Comparison of ENCODE assay signal across 8 mouse cellular contexts in the genomic region with DNA sequence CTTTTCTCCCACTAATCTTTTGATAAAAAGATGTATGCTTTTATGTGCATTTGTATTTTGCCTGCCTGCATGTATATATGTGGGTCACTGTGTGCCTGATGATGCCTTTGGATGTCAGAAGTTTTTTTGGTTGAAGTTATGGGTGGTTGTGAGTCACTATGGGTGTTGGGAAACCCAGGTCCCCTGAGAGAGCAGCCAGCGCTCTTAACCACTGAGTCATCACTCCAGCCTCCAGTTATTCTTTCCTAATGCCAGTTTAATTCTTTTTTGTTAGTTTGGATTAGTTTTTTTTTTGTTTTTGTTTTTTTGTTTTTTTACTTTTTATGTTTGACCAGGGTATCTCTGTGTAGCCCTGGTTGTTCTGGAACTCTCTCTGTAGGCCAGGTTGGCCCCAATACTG. TPM values are rescaled to one million over a fixed set of nuclear protein-coding genes. Genes with fewer than 3 reads are reported as not detected.
DNase-seq lines count a peak whose midpoint lies in the region; ATAC-seq and TF ChIP-seq lines count a peak whose summit lies in the region.

No protein-coding gene starts in this region.

- H3K4me3 ChIP-seq in intestine, embryonic 14.5 days (ENCODE audit: low read depth, low read length): no peak overlapping the region
- no peak overlapping the region for H3K4me3 ChIP-seq in intestine, postnatal 0 days (ENCODE audit: low read depth, low read length)
- no peak overlapping the region for H3K4me3 ChIP-seq in liver, postnatal 0 days (ENCODE audit: low read depth, low read length)
- no peak overlapping the region for H3K4me3 ChIP-seq in cerebellum, adult 2 months (replicated peaks; ENCODE audit: insufficient read depth, low read depth, low read length)

- no peak for TF ChIP-seq POLR2A in cerebellum, adult 2 months (IDR thresholded peaks at IDR 0.05; ENCODE audit: borderline replicate concordance, insufficient read depth, low read length)

- no peak overlapping the region for H3K9ac ChIP-seq in intestine, embryonic 14.5 days (ENCODE audit: low read length)
- no peak overlapping the region for H3K9ac ChIP-seq in intestine, postnatal 0 days (ENCODE audit: low read depth, low read length)
- H3K9ac ChIP-seq in liver, postnatal 0 days (replicated peaks): no peak overlapping the region

- WGBS in intestine, embryonic 14.5 days: 78% methylated on average over 1 of the region's 1 CpGs
- 58% methylated on average over 1 of the region's 1 CpGs for WGBS in intestine, postnatal 0 days
- 48% methylated on average over 1 of the region's 1 CpGs for WGBS in liver, postnatal 0 days (ENCODE audit: insufficient replicate concordance)
- WGBS in cerebellum, adult 2 months: 78% methylated on average over 1 of the region's 1 CpGs

- no peak overlapping the region for H3K4me2 ChIP-seq in intestine, embryonic 14.5 days (ENCODE audit: low read length)
- no peak overlapping the region for H3K4me2 ChIP-seq in intestine, postnatal 0 days (replicated peaks; ENCODE audit: low read depth)
- no peak overlapping the region for H3K4me2 ChIP-seq in liver, postnatal 0 days (ENCODE audit: low read depth, low read length)

- no peak for DNase-seq in intestine, embryonic 14.5 days (ENCODE audit: low spot score)
- DNase-seq in NIH3T3 (ENCODE audit: low read depth): peak; percentile 92
- DNase-seq in liver, postnatal 0 days: no peak
- DNase-seq in ovary, adult 18-20 months (ENCODE audit: low spot score): no peak
- DNase-seq in cerebellum, adult 2 months: no peak
- no peak for DNase-seq in thymus, postnatal 10 days (ENCODE audit: low spot score in 2 of 2)

- peaks cover 11% of the 10 kb centered on the region for H3K4me1 ChIP-seq in intestine, embryonic 14.5 days (replicated peaks; ENCODE audit: control insufficient read depth, insufficient read depth, low read length)
- H3K4me1 ChIP-seq in intestine, postnatal 0 days (replicated peaks; ENCODE audit: control insufficient read depth, insufficient read depth, low read length): no peaks in the 10 kb centered on the region
- H3K4me1 ChIP-seq in liver, postnatal 0 days (ENCODE audit: insufficient read depth): peaks cover 31% of the 10 kb centered on the region
- peaks cover 6% of the 10 kb centered on the region; the same call in 1 of the 2 replicates for H3K4me1 ChIP-seq in cerebellum, adult 2 months (ENCODE audit: control insufficient read depth, insufficient read depth, low read length)

- H3K27me3 ChIP-seq in intestine, embryonic 14.5 days (replicated peaks; ENCODE audit: control insufficient read depth, insufficient read depth, low read length): no peaks in the 10 kb centered on the region
- H3K27me3 ChIP-seq in intestine, postnatal 0 days (replicated peaks; ENCODE audit: control insufficient read depth, insufficient read depth, low read length): no peaks in the 10 kb centered on the region
- H3K27me3 ChIP-seq in liver, postnatal 0 days (ENCODE audit: insufficient read depth, low read length): no peaks in the 10 kb centered on the region
- H3K27me3 ChIP-seq in cerebellum, adult 2 months (ENCODE audit: control insufficient read depth, insufficient read depth, low read length): no peaks in the 10 kb centered on the region

- no peak for ATAC-seq in intestine, embryonic 14.5 days (replicated peaks; ENCODE audit: low FRiP score, low TSS enrichment, low read depth)
- ATAC-seq in intestine, postnatal 0 days: no peak
- peak; percentile 26 for ATAC-seq in granulocyte monocyte progenitor cell, adult 5-6 weeks (replicated peaks; ENCODE audit: poor library complexity, severe bottlenecking)
- no peak for ATAC-seq in liver, postnatal 0 days

- H3K27ac ChIP-seq in intestine, embryonic 14.5 days (ENCODE audit: low read depth): peak overlapping the region; percentile 40; the same call in 1 of the 2 replicates
- no peak overlapping the region for H3K27ac ChIP-seq in intestine, postnatal 0 days (ENCODE audit: low read depth, low read length)
- H3K27ac ChIP-seq in liver, postnatal 0 days (ENCODE audit: low read depth): peak overlapping the region; percentile 83
- no peak overlapping the region for H3K27ac ChIP-seq in cerebellum, adult 2 months (ENCODE audit: insufficient read depth, low read length)

- no peaks in the 10 kb centered on the region for H3K9me3 ChIP-seq in intestine, embryonic 14.5 days (ENCODE audit: control insufficient read depth, low read length)
- H3K9me3 ChIP-seq in intestine, postnatal 0 days (ENCODE audit: control insufficient read depth): no peaks in the 10 kb centered on the region
- H3K9me3 ChIP-seq in liver, postnatal 0 days (ENCODE audit: low read length): no peaks in the 10 kb centered on the region

- no peak for TF ChIP-seq CTCF in intestine, postnatal 0 days (IDR thresholded peaks at IDR 0.05; ENCODE audit: low read depth)
- no peak for TF ChIP-seq CTCF in liver, postnatal 0 days (IDR thresholded peaks at IDR 0.05; ENCODE audit: low read depth)
- no peak for TF ChIP-seq CTCF in cerebellum, adult 2 months (IDR thresholded peaks at IDR 0.05; ENCODE audit: borderline replicate concordance, insufficient read depth, low read depth, low read length)

- TF ChIP-seq EP300 in liver, postnatal 0 days (IDR thresholded peaks at IDR 0.05; ENCODE audit: low read depth): no peak

- H3K36me3 ChIP-seq in intestine, embryonic 14.5 days (ENCODE audit: control insufficient read depth, insufficient read depth, low read length): no peaks in the 10 kb centered on the region
- H3K36me3 ChIP-seq in intestine, postnatal 0 days (ENCODE audit: control insufficient read depth, insufficient read depth): no peaks in the 10 kb centered on the region
- no peaks in the 10 kb centered on the region for H3K36me3 ChIP-seq in liver, postnatal 0 days (replicated peaks; ENCODE audit: insufficient read depth, low read length)

RNA-seq across cellular contexts. Expression of gene Parp16, which starts 5.5 kb away (rescaled TPM):
- polyA plus RNA-seq in intestine, embryonic 14.5 days (2014; fragmentation: Nextera tagmentation; extraction: Ambion mirVana): 8.1 and 9.1 TPM in 2 replicates
- 9.9 and 10.5 TPM in 2 replicates for polyA plus RNA-seq in intestine, postnatal 0 days (2015; fragmentation: Nextera tagmentation; extraction: Ambion mirVana)
- 2.1 and 8.0 TPM in 2 replicates for total RNA-seq in granulocyte monocyte progenitor cell, adult 5-6 weeks (2014; fragmentation: Nextera tagmentation)
- 1.4 and 2.2 TPM in 2 replicates for total RNA-seq in granulocyte monocyte progenitor cell, adult 5-6 weeks (2017)
- 11.7 and 12.0 TPM in 2 replicates for polyA plus RNA-seq in liver, postnatal 0 days (2015; fragmentation: Nextera tagmentation; extraction: Ambion mirVana)
- 5.7 and 6.6 TPM in 2 replicates for polyA plus RNA-seq in cerebellum, adult 2 months (2012; rRNA removed)

RNA-seq across cellular contexts. Expression of gene Igdcc3, which starts 59.6 kb away (rescaled TPM):
- polyA plus RNA-seq in intestine, embryonic 14.5 days (2014; fragmentation: Nextera tagmentation; extraction: Ambion mirVana): 2.7 and 2.9 TPM in 2 replicates
- 0.22 TPM in 2 replicates for polyA plus RNA-seq in intestine, postnatal 0 days (2015; fragmentation: Nextera tagmentation; extraction: Ambion mirVana)
- not detected in 2 replicates for total RNA-seq in granulocyte monocyte progenitor cell, adult 5-6 weeks (2014; fragmentation: Nextera tagmentation)
- not detected in 2 replicates for total RNA-seq in granulocyte monocyte progenitor cell, adult 5-6 weeks (2017)
- not detected in 2 replicates for polyA plus RNA-seq in liver, postnatal 0 days (2015; fragmentation: Nextera tagmentation; extraction: Ambion mirVana)
- 1.8 and 2.4 TPM in 2 replicates for polyA plus RNA-seq in cerebellum, adult 2 months (2012; rRNA removed)

Comparison
In these comparisons a context has a peak if more than half of its experiments do, and no peak if none do; other contexts are left out.
1. H3K27ac ChIP-seq: peak in intestine, embryonic 14.5 days (single experiment) and liver, postnatal 0 days (single experiment); none in intestine, postnatal 0 days (single experiment) and cerebellum, adult 2 months (single experiment).